Mouse (Mus musculus) adrenal gland, postnatal 10 days (tissue): ENCODE results near the gene Treml2. TPM values are rescaled to one million over a fixed set of nuclear protein-coding genes. Genes with fewer than 3 reads are reported as not detected.
"Not testable (repeated sequence)": the region's sequence is repeated elsewhere in the genome, so short reads cannot be mapped to it uniquely, and the experiment has no call there.

Experiments
- DNase-seq: peaks from one replicate; pipeline ENCODE4 v3.0.0; 2021; ENCODE audit warnings: mixed read lengths
- total RNA-seq, 2 experiments: library from RNA; stranded (reverse); gene quantifications; 2 replicates each; pipeline ENCODE4 v1.2.3; 2021

Treml2 gene
- total RNA-seq, 2 experiments from 2014 or later, result 1.5 to 2.0 TPM

DNA sequence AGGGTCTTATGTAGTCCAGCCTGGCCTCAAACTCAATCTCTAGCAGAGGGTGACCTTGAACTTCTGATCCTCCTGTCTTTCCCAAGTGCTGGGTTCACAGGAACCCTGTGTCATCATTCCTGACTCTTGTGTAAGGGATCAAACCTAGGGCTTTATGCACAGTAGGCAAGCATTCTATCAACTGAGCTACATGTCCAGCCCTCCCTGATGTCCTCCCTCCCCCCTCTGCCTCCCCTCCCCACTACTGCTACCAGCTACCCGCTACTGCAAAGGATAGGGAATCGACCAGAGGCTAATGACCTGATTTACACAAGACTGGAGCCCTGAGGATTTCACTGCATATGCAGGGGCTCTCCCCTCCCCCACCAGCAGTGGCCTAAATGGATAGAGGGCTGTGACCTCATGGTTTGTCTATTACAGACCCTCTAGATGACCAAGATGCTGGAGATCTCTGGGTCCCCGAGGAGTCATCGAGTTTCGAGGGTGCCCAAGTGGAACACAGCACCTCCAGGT is 51.4 kb downstream of the Treml2 start:
- no peak for DNase-seq

GRCm38 (mm10) chr17:48352976-48353375 is 53.7 kb downstream of the Treml2 start:
- not testable (repeated sequence) for DNase-seq

- no peak for DNase-seq
Measured at GRCm38 (mm10) chr17:48355822-48356221, 56.5 kb downstream of the Treml2 start.

GRCm38 (mm10) chr17:48357892-48358291 is 58.6 kb downstream of the Treml2 start:
- DNase-seq, result no peak

GRCm38 (mm10) chr17:48359616-48360015 is 60.3 kb downstream of the Treml2 start, which contains the start of gene Treml1:
Gene Treml1, plus strand, starts transcription at chr17:48359916.
- DNase-seq, result no peak

DNA sequence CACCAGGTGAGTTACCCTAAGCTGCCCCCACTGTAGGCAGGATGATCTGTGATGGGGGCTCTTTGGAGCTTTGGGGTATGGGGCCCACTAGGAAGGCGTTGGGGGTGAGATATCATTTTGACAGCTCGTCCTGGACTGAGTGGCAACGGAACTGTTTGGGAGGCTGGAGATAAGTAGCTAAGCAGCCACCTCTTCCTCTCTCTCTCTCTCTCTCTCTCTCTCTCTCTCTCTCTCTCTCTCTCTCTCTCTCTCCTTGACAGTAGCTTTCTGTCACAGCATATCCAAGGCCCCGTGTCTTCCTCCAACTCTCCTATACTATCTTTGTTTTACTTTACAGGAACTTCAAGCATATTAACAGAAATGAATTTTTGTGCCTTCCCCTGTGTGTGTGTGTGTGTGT is 61.2 kb downstream of the Treml2 start:
- DNase-seq, result no peak

Other genes starting within 250 kb of the Treml2 start
- not detected for gene 1700067P10Rik, start 210.2 kb upstream of the Treml2 start, total RNA-seq
- gene 9830107B12Rik, start 153.2 kb upstream of the Treml2 start, total RNA-seq, result under 1 TPM; 0.27 to 0.45 TPM
- gene A530064D06Rik, start 132.2 kb upstream of the Treml2 start, total RNA-seq, result under 1 TPM; 0.24 to 0.33 TPM
- under 1 TPM; 0.09 to 0.42 TPM for gene Trem1, start 66.7 kb upstream of the Treml2 start, total RNA-seq
- under 1 TPM; 0.70 to 0.72 TPM for gene Trem3, start 51.7 kb upstream of the Treml2 start, total RNA-seq
- gene Treml4, start 35.2 kb upstream of the Treml2 start, total RNA-seq, result 1 to 10 TPM; 1.4 to 2.2 TPM
- gene B430306N03Rik, start 16.6 kb downstream of the Treml2 start, total RNA-seq, result under 1 TPM; 0.66 to 0.79 TPM
- gene Trem2, start 46.9 kb downstream of the Treml2 start, total RNA-seq, result 1 to 10 TPM; 1.2 to 1.9 TPM
- gene Treml1, start 60.4 kb downstream of the Treml2 start, total RNA-seq, result under 1 TPM; 0.48 TPM
- 10 to 100 TPM; 31.0 to 31.3 TPM for gene Nfya, start 110.4 kb downstream of the Treml2 start, total RNA-seq
- 10 to 100 TPM; 19.1 to 22.8 TPM for gene Oard1, start 110.5 kb downstream of the Treml2 start, total RNA-seq
- 10 to 100 TPM; 15.9 to 51.1 TPM for gene Apobec2, start 133.4 kb downstream of the Treml2 start, total RNA-seq
- 1 to 10 TPM; 1.5 to 2.1 TPM for gene Tspo2, start 152.0 kb downstream of the Treml2 start, total RNA-seq
- gene Unc5cl, start 155.4 kb downstream of the Treml2 start, total RNA-seq, result under 1 TPM in 1 of 2 experiments, not detected in 1; 0.21 TPM